Mouse (Mus musculus) adrenal gland, postnatal 4 days (tissue): ENCODE measurements around the gene Trim2. TPM values are rescaled to one million over a fixed set of nuclear protein-coding genes. Genes with fewer than 3 reads are reported as not detected.
A peak's percentile ranks its signal among the peaks of the same experiment; 100 is the strongest.

Experiments used
- DNase-seq, 2 experiments: peaks; one replicate each; pipeline ENCODE4 v3.0.0; 2021 to 2022; ENCODE audit warnings: low spot score in 2 of 2, mixed read lengths in 2 of 2
- long read RNA-seq, 2 experiments: library from polyadenylated mRNA; stranded (forward); transcript quantifications; one replicate each; pipeline ENCODE4 v2.0.0; 2021
- total RNA-seq, 2 experiments: library from RNA; stranded (reverse); gene quantifications; 2 replicates each; pipeline ENCODE4 v1.2.3; 2021

Gene Trim2
- total RNA-seq: 10 to 100 TPM; 59.5 to 71.3 TPM
- long read RNA-seq, experiment 1, full-length matches to known transcripts: 7 of 16 reads
- long read RNA-seq, experiment 1, partial matches to known transcripts: 6 of 16 reads
- long read RNA-seq, experiment 1, other reads (novel, unspliced or antisense): 3 of 16 reads
- long read RNA-seq, experiment 2, full-length matches to known transcripts: 37 of 84 reads
- long read RNA-seq, experiment 2, partial matches to known transcripts: 24 of 84 reads
- long read RNA-seq, experiment 2, other reads (novel, unspliced or antisense): 23 of 84 reads

DNA sequence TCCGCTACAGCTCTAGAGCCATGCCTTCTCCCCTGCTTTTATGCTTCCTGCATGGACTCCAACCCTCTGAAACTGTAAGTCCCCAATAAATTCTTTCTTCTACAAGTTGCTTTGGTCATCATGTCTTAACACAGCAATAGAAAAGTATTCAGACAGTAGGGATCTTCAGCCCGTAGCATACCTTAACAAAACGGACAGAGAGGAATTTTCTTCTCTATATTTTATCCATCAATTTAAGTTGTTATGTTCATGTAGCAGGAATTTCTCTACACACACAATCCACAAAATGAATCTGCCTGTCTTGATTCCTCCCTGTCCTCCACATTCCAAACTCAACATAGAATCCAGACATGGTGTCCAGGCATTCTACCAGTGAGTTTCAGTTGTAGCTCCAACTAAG lies at the start of gene Trim2:
TSS of gene Trim2 (minus strand) at position 101 of the 400 bp plus-strand sequence.
- DNase-seq: no peak

- peak; percentile 39 to 57 for DNase-seq
These were observed 49.4 kb upstream of the Trim2 start for GRCm38 (mm10) chr3:84355930-84356689.

GRCm38 (mm10) chr3:84352353-84353034 lies 45.8 kb upstream of the Trim2 start:
- peak; percentile 53 to 59 for DNase-seq

- DNase-seq: no peak
These were observed 43.6 kb upstream of the Trim2 start for GRCm38 (mm10) chr3:84350311-84350710.

GRCm38 (mm10) chr3:84349771-84350170 lies 43.1 kb upstream of the Trim2 start:
- no peak for DNase-seq

DNA sequence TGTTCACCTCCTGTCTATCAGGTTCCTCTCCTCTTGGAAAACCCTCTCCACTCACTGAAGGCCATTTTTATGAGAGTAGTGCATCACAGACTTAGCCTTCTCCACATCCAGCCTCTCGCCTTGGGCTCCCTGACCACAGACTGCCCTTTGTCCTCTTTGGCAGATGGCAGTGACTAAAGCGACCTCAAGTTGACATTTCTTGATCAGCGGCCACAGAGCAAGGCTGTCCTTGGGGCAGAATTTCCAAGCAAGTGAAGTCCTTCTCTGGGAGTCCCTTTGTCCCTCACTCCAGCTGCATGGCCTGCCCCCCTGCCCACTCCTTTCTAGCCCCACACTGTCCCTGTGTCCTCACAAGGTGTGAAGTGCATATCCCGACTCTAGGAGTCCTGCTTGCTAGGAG lies 40.7 kb upstream of the Trim2 start:
- DNase-seq: peak in 1 of 2 experiments; percentile 29

DNA sequence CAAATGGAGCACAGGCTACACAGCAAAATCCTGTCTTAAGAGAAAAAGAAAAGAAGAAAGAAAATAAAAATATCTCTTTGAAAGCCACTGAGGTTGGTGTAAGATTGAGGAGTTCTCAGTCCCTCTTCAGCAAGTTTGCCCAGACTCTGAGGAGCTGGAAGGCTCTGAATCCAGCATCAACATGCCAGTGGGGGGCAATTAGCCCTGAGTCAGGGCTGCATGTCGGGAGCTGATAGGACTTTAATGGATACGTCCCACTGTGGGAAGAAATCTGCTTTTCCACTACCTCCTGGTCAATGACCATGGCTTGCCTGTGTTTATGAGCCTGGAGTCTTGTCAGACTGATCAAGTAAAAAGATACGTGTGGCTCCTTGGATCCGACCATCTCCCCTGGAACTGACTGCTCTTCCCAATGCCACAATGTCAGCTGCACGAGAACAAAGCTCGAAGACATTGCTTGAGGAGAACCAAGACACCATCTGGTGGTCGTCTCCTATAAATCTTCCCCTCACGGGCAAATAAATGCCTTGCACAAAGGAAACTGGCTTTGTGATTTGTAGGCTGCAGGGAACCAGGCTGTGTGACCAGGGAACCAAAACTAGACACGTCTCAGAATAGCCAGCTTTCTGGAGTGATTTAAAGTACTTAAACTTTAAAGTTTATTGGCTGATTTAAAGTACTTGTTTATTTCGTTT lies 39.9 kb upstream of the Trim2 start:
- no peak for DNase-seq

GRCm38 (mm10) chr3:84345646-84345980 lies 38.9 kb upstream of the Trim2 start:
- DNase-seq: no peak

GRCm38 (mm10) chr3:84344725-84345645 lies 38.3 kb upstream of the Trim2 start:
- peak; percentile 42 to 74 for DNase-seq

DNA sequence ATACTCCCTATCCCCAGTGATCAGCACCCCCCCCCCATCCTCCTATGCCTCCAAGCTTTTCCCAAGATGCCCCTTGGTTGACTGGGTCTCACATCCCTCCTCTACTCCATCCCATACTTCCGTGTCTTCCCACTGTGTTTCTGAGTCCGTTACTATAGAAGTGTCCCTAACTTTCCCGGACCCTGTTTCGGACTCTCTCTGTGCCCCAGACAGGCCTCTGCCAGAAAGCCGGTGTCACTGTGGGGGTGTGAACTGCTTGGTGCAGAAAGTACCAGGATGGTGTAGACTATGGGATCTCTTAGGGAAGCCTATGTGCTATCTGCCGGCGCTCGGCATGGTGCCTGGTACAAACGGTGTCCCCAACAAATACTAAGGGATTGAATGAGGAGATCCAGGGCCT lies 36.4 kb upstream of the Trim2 start:
- DNase-seq: no peak

DNA sequence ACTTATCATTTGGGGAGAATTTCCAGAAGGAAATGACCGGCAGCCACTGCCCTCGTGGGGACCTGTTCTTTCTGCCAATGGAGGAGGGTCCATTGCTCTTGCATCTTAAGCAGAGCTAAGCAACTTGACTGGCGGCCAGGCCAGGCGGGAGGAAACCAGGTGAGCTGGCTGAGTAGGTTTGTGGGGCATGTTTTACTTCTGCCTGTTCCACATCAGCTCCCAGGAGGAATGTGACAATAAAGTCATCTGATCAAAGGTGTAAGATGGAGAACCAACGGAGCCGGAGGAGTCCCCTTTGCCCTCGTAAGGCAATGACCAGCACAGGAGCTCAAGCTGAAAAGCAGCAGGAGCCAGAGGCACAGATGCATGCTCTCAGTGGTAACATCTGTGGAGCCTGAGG lies 35.1 kb upstream of the Trim2 start:
- DNase-seq: no peak

GRCm38 (mm10) chr3:84337585-84337984 lies 30.9 kb upstream of the Trim2 start:
- no peak for DNase-seq

- DNase-seq: no peak
These were observed 29.7 kb upstream of the Trim2 start for GRCm38 (mm10) chr3:84336342-84336741.

- DNase-seq: no peak
These were observed 28.9 kb upstream of the Trim2 start for GRCm38 (mm10) chr3:84335421-84336073.

- no peak for DNase-seq
These were observed 28.2 kb upstream of the Trim2 start for GRCm38 (mm10) chr3:84334771-84335420.

DNA sequence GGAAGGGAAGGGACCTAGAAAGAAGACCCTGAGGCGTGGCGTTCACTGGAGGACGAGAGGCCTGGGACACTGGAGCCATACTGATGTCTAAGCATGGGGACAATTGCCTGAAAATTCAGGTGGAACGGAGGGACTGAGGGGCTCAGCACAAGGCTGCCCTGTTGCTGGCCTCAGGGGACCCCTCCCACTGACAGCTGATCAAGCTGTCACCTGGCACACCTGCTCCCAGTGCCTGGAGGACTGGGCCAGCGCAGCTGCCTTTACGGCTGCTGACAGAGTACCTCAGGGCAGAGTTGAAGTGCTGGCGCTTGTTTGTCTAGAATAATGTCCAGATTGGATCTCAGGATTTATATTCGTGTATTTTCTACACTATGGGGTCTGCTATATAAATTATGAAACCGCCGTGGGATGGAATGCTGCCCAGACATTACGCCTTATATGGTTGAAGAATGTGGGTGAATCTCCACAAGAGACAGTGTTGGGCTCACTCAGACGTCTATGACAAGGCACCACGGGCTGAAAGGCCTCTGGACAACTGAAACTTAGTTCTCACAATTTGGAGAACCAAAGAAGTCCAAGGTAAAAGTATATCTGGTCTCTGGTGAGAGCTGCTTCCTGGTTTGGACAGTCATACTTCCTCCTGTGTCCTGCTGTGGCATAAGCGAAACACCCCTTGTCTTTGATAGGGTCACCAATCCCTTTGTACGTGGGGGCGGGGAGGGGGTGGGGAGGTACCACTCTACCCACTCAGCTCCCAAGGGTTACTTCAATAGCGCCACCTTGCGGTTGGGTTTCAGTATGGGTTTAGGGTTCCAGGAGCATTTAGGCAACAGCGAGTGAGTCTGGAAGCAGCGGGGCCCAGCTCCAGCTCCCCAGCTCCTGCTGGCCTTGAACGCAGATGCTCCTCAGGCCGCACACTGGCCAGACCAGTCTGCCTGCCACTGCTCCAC lies 27.0 kb upstream of the Trim2 start:
- peak; percentile 37 to 67 for DNase-seq

DNA sequence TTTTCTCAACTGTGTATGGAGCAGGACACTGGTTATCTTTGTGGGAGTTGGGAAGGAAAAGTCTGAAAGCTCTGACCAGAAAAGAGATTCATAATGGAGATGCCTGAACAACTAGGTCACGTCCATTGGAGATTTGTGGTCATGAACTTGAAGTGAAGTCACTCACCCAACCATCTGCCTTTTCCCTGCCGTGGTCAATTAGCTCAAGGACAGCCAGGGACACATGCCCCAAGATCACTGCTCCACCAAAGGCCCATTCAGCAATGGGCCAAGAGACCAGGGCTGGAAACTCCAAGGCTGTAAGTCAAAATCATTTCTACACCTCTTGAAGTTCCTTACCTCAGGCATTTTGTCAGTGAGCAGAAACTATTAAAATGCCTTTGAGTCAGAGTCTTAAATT lies 23.5 kb upstream of the Trim2 start:
- no peak for DNase-seq

- no peak for DNase-seq
These were observed 18.3 kb upstream of the Trim2 start for GRCm38 (mm10) chr3:84324967-84325441.
